Mouse (Mus musculus): ENCODE measurements around the gene Tmem143.

The Tmem143 gene

DNA sequence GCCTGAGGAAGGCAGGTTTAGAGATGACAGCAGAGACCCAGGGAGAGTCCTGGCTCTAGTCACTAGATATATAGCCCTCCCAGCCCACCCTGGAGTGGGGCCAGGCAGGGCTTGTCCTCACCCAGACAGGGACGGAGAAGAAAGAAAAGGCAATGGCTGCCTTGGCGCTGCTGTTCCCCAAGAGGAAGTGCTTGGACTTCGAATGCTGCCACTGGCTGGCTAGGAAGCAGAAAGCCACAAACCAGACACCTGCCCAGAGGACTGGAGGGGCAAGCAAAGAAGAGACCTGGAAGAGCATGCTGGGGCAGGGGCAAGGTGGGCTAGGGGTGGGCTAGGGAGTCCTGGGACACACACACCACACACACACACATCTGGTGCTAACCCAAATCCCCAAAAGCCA, 9.5 kb upstream of the Tmem143 start:
- no peak for DNase-seq (ENCODE audit: low spot score)

- no peak for DNase-seq (ENCODE audit: low spot score)
Observed at GRCm38 (mm10) chr7:45892651-45893050, 4.1 kb upstream of the Tmem143 start.

DNA sequence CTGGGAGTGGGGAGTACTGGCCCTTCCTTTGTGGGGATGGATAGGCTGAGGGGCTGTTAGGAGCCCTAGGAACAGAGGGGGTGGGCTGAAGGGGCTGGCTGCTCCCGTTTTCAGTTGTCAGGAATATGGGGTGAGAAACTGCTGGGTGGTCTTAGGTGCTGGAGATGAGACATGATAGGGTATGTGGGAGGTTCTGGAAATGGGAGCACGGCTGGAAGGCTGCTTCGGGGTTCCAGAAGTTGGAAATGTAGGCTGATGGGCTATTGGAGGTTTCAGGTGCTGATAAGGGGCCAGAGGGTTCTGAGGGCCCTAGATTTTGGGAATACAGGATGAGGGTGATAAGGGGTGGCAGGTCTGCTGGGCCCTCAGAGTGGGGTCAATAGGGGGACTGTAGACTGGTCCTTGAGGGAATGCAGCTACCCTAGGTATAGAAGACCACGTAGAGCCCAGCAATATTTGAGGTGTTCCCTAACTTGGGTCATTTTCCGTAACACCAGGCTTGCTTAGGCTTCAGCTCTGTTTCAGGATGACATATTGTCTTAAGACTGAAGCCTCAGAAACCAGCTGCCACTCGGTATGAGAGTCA, 717 bp upstream of the Tmem143 start:
- DNase-seq (ENCODE audit: low spot score) = no peak

- DNase-seq (ENCODE audit: low spot score) = no peak
Observed at GRCm38 (mm10) chr7:45897258-45897757, 567 bp downstream of the Tmem143 start.

DNA sequence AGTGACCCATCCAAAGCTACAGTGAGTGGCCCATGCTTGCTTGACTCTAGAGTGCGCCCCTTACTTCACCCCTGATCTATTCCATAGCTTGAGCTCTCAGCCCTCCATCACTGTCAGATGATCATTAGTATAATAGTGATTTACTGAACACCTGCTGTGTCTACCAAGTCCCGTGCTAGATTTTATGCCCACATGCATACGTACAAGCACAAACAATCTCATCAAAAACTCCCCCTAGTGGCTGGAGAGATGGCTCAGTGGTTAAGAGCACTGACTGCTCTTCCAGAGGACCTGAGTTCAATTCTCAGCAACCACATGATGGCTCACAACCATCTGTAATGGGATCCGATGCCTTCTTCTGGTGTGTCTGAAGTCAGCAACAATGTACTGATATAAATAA, 1.4 kb downstream of the Tmem143 start:
- peak; percentile 59 for DNase-seq (ENCODE audit: low spot score)

GRCm38 (mm10) chr7:45901562-45901961, 4.8 kb downstream of the Tmem143 start:
- DNase-seq (ENCODE audit: low spot score) = peak; percentile 64

DNA sequence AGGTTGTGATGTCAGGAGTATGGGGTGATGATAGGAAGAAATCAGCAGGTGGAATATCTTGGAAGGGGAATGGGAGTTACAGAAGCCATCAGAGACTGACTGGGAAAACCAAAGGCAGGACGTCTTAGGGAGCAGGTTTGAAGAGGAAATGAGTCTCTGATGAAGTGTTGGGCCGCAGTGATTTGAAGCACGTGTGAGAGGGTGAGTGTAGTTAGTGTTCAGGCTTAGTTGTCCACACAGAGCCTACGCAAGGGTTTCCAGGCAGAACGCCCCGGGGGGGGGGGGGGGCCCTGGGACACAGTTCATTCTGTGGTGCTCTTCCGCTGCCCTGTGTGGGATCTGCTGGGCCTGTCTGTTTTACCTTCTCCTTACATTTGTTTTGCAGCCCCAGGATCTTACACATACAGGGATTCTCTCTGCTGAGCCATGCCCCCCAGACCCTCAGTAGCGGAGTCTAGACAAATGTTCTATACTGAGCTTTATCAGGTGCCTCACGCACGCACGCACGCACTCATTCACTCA, 5.8 kb downstream of the Tmem143 start:
- peak; percentile 12 for DNase-seq (ENCODE audit: low spot score)

DNA sequence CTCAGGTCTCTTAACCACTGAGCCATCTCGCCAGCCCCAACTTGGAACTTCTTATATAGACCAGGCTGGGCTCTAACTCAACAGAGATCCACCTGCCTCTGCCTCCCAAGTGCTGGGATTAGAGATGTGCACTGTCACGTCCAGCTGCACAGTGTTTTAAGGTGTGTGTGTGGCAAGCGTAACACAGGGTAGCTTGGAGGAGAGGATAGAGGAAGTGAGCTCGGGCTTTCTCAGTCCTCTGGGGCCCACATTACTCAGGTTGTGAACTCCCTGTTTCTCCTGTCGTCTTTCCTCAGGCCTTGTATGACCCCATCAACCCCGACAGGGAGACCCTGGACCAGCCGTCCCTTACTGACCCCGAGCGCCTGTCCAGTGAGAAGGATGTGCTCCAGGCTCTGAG, 9.9 kb downstream of the Tmem143 start:
- no peak for DNase-seq (ENCODE audit: low spot score)

DNA sequence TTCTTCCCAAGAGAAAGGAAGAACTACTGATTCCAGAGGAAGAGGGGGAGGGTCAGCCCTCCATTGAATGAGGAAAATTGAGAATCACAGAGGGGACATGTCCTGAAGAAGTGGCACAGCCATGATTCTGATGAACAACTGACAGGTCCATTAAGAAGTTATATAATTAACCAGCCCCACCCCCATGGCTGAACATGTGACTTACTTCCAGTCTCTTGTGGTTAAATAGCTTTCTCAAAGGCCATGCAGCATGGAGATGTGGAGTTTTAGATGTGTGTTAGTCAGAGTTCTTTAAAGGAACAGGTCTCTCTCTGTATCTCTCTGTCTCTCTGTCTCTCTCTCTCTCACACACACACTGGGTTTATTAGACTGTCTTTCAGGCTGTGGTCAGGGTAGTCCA, 11.6 kb downstream of the Tmem143 start:
- no peak for DNase-seq (ENCODE audit: low spot score)

GRCm38 (mm10) chr7:45909145-45909544, 12.4 kb downstream of the Tmem143 start:
- no peak for DNase-seq (ENCODE audit: low spot score)

- DNase-seq (ENCODE audit: low spot score) = no peak
Observed at GRCm38 (mm10) chr7:45914067-45914466, 17.3 kb downstream of the Tmem143 start.

DNA sequence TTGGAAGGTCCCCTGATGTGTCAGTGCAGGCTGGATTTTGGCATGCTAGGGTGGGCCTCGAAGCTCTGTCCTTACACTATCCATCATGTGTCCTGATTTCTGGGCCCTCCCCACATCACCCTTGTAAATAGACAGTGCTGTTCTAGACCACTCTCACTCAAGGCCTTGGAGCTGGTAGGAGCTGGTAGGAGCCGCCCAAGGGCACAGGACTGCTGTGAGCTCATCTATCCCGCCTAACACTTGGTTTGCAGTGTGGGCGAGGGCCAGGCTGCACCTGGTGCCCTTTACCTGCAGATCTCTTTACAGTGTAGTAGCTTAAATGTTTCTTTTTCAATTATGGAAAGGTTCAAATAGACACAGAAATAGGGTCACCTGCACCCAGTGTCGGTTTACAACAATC, 18.3 kb downstream of the Tmem143 start:
- DNase-seq (ENCODE audit: low spot score) = no peak

DNA sequence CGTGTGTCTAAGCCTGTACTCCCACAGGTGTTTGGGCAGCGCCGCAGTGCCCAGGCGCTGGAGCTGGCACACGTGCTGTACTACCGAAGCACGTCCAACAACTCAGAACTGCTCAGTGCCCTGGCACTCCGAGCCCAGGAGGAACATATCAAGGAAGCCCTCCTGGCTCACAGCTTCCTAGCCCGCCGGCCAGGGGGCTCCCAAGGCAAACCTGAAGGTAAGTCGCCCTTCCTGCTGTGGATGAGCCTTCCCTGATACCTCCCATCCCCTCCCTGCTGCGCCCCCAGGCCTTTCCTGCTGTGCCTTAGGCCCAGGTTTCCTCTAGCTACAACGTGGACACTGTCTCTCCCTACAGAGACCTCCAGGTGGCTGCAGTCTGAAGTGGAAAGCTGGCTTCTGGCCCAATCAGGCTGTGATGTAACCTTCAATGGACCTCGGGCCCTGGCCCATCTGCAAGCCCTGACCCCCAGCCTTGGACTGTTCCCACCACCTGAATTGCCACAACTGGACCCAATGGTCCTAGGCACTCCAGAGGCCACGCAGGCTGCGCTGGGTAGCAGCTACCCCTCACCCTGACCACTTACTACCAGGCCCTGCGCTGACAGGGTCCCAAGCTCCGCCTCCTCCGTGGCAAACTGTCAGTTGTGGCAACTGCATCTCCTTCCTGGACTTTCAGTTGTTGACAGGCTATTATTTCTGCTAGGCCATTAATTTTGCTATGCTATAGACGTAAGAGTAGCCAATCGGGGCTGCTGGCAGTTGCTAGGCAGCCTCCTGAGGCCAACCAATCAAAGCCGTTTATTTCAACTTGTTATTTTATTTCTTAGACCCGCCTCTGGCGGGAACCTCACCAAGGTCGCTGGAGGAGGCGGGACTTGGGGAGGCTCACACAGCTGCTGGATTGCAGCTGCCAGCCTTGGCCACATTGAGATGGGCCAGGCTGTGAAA, 19.6 kb downstream of the Tmem143 start:
- peak; percentile 82 for DNase-seq (ENCODE audit: low spot score)

DNA sequence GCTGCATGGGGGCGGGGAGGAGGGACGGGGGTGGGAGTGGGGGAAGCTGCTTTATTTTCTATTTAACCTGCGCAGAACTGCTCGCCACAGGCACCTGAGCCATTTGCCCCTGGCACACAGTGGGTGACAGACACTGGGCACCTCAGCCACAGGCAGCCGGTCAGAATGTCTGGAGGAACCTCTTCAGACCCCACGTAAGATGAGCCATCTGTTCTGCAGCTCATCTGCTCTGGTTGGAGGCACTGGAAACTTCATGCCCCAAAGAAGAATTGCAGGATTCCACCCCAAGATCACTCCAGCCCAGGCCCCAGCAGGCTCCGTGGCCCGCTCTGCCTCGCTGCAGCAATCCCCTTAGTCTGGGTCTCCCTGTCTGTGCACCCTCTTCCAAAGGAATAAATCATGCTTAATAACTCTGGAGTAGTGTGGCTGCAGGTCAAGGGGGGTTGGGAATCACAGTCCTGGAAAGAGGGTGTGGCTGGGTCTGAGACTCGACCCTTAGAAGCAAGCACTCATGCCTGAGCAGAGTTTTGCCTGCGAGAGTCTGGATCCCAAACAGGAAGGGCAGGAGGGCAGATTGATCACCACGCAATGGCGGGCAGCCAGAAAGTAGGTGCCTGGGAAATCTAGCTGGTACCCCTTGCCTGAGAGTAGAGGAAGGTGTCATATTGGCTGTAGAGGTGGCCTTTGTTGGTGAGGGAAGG, 20.4 kb downstream of the Tmem143 start:
- DNase-seq (ENCODE audit: low spot score) = no peak

GRCm38 (mm10) chr7:45917926-45918325, 21.2 kb downstream of the Tmem143 start:
- no peak for DNase-seq (ENCODE audit: low spot score)

- no peak for DNase-seq (ENCODE audit: low spot score)
Observed at GRCm38 (mm10) chr7:45919083-45919671, 22.4 kb downstream of the Tmem143 start.

- no peak for DNase-seq (ENCODE audit: low spot score)
Observed at GRCm38 (mm10) chr7:45919761-45920160, 23.0 kb downstream of the Tmem143 start.

- no peak for DNase-seq (ENCODE audit: low spot score)
Observed at GRCm38 (mm10) chr7:45920583-45921241, 24.0 kb downstream of the Tmem143 start.

DNA sequence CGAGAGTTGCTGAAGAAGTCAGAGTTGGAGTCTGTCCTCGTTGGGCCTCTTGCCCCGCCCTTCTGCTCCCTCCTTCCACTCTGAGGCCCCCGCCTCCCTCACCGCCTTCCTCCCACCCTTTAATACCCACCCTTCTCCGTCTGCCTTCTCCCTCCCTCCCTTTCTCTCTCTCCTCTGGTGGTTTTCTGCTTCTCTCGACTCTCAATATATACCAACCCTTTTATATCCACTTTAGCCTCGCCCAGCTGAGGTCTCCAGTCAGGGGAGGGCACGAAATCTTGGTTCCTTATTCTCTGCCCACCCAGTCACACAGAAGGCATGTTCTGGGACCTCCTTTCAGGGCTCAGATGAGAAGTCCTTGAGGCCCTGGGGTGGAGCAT, 24.5 kb downstream of the Tmem143 start, which contains the start of gene Emp3:
Gene Emp3, minus strand, starts transcription at position 163 of the 380 bp plus-strand sequence.
- DNase-seq (ENCODE audit: low spot score) = no peak

DNA sequence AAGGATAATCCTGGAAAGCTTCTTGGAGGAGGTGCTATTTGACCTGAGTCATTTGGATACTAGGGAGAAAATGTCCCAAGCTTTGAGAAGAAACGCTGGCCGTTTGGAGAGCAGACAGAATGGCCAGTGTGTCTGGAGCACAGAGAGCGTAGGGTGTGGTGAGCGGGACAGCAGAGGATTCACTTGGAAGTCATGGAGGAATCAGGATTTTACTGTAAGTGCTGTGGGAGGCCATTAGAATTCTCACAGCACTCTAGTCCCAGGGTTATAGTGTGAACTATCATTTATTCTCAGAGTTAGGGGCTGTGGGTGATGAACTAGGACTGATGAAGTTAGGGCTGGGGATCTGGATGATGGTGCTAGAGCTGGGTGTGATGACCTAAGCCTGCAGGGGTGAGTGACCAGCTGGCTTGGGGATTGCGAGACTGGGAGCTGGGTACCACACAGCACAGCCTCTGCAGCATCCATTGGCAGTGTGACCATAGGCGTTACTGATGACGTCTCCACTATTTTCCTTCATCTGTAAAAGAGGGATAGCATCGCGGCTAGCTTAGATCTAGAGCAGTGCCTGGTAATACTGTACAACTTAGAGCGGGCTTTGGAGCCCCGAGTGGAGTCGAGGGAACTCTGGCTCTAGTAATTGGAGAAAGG, 25.3 kb downstream of the Tmem143 start:
- no peak for DNase-seq (ENCODE audit: low spot score)

All from retina, embryonic 14.5 days (tissue).